Mouse (Mus musculus) cerebellum, adult 9-10 months (tissue): ENCODE results near the gene Enpp6.

Experiments
- DNase-seq: peaks from one replicate; pipeline ENCODE4 v3.0.0; 2022

Enpp6 gene

DNA sequence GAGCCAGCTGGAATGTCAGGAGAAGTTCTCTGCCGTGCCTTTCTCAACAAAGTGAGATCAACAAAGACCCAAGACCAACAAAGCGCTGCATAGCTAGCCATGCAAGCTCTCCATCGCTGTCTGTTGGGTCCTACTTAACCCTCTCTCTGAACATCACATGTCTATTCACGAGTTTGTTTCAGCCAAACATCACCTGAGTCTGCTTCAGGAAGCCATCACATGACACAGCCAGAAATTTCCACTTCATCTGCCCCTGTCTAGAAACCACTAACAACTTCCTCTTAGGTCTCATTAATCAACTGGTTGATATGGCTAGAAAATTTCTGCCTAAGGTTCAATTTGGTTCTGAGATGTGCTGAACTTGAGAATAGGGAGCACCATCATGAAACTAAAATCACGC, 85.3 kb downstream of the Enpp6 start:
- DNase-seq, result no peak

DNA sequence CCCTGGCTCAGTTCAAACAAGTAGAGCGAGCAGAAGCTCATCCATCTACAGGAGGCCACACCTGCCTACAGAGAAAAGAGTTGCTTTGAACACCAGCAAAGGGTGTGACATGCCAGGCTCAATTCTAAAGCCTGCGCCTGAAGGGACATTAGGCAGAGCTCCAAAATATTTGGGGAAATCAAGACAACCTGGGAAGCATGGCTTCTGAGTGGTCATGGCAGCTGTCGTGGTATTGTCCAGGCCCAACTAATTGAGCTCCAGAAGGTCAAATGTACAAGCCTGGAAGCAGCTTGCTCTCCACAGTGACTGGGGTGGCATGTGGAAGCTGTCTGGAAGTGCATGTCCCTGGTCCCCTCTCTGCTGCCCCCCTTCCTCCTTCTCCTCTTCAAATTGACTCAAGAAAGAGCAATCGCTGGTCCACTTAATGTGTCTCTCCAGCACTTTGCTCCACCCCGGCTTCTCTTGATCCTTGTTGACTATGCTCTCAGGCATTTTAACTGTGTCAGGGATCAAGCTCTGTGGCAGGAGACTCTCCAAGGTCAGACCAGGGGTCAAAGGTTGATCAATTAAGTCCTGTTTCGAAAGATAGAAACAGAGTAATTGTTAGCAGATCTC, 89.4 kb downstream of the Enpp6 start:
- DNase-seq, result no peak

DNA sequence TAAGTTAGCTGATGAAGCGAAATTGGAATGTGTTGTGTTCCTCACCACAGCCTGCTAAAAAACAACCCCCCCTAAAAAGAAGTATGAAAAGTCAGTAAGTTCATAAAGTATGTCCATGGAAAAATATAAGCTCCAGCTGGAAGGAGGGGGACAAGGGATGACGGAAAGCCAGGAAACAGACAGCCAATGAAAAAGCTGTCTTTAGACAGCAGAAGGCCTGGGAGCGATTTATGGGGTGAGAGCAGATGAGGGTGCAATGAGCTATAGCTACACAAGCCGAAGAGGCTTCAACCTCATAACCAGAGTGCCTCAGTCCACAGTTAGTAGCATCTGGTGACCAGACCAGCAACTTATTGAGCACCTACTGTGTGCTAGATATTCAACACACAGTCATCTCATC, 93.3 kb downstream of the Enpp6 start:
- DNase-seq, result no peak

DNA sequence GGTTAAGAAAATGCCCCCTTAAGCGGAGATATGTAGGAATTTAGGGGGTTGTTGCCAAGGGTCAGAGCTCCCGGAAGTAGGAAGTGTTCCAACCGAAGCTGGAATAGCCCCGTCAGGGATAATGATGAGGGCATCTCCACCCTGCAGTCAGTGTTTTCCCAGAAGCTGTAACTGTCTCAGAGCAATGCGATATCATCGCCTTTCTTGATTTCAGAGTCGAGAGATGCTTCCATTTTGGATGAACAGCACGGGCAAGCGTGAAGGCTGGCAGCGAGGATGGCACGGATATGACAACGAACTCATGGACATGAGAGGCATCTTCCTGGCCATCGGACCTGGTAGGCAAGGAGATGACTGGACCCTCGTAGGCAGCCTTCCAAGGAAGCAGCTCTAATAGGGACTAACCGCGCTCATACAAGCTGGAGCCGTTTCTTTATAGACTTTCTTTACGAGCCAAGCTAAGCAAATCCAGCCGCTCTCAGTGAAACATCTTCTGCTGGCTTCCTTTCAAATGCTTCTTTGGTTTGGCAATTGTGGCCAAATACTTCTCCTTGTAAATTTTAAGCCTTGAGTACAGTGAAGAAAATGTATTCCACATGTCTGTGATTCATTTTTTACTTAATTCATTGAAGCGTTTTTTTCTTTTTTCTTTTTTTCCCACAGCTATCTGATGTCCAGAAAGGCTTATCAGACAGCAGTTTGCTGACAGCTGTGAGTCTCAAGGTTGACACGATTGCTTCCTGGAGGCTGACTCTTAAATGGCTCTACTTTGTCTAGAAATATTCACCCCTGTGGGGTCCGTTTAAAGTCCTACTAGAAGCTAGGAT, 95.7 kb downstream of the Enpp6 start:
- DNase-seq, result no peak

DNA sequence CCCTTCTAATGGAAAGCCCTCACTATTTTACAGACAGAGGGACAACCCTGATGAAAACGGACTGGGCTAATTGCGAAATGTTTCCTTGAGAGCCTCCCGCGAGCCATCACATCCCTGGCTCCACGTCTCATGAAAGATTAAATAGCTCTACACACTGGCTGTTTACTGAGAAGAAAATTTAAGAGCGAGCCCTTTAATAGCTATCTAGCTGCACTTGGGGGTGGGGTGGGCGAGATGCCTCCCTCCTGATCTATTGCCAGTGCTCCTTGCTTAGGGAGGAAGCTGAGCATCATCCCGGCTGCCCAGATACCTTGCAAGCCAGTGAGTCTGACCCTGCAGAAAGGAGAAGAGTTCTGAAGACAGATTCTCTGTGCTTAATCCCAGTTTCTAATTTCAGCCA, 103.3 kb downstream of the Enpp6 start:
- no peak for DNase-seq

DNA sequence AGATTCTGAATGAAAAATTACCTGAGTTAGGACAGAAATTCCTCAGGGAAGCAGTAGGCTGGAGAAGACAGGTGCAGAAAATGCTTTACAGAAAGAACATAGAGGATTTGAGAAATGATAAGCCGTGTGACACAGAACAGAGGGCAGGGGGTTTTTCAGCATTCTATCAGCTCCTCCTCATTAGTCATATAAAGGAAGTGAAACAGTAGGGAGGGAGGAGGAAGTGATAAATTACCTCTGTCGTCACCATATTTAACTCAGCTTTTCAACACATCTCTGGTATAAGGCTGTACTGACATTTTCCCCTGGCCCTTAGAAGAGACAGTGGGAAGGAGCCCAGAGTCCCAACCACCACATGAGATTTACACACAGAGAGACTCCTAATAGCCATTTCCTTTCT, 118.9 kb downstream of the Enpp6 start:
- DNase-seq, result no peak

DNA sequence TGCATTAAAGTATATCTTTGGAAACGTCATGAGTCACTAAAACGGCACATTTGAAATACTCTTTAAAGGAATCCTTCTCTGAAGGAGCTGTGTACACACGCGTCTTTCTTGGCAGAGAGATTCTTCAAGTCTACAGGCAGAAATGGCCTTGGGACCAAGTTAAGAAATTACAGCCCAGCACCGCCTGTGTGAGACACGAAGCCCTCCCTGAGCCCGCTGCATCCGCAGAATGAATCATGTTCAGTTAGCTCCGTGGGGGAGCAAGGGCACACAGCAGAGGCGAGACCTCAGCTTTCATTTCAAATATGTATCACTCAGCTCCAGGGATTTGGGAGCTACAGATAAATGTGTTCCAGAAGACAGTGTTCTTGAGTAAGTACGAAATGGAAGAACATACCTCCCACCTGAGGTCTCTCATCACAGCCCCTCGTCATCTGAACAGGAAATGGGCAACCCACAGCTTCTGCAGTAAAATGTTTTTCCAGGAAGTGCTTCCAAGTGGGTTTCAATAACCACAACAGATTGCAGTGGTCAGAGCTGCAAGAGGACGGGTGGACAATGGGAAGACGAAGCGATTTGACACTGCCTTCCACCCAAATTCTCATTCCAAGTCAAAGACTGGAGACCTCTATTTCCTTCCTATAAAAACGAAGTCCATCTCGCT, 127.6 kb downstream of the Enpp6 start:
- DNase-seq, result no peak

DNA sequence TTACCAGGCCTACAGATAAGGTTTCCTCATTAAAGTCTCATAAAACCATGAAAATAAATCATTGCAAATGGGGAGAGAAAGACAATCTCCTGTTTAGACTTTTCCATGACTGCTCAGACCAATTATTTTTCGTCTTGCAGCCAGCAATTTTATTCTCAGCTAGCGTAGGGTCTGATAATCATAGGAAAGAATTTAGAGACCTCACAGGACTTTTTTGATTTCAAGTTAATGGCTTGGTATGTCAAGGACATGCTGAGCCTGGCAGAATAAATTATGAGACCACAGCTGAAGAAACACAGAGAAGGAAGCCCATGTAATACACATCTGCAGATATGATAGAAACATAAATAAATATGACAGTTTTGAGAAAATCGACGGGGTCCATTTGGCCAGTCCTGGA, 130.6 kb downstream of the Enpp6 start:
- DNase-seq, result no peak

DNA sequence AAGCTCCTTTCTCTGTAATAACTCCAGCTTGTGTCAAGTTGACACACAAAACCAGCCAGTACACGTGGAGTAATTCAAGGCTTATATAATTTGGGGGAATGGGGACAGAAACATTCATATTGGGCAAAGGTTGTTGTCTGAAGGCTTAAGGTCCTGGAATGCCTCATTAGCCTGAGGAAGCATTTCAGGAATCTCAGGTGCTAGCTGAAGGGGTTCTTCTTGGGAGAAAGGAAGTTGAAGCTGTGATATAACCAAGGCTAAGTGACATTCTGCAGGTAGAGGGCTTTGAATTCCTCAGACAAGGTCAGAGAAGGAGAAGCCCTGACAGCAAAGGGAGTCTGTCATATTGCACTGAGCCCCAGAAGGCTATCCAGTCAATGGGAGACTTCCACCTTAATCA, 133.2 kb downstream of the Enpp6 start:
- no peak for DNase-seq

DNA sequence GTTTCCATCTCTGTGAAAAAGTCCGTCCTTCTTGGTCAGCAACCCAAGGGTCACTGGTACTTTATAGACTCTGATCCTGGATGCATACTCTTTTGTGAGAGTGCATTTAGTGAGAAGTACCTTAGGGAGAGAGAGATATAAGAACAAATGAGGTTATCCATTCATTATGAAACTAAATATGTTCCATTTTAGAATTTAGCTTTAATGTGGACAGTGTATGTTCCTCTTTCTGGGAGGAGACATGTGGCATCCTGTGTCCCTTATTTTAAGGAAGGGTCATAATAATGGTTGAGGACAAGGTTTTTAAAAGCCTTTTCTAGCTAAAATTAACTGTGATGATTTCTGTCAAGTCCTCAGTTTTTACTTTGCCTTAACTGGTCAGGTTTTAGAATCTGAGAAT, 142.2 kb downstream of the Enpp6 start:
- no peak for DNase-seq

DNA sequence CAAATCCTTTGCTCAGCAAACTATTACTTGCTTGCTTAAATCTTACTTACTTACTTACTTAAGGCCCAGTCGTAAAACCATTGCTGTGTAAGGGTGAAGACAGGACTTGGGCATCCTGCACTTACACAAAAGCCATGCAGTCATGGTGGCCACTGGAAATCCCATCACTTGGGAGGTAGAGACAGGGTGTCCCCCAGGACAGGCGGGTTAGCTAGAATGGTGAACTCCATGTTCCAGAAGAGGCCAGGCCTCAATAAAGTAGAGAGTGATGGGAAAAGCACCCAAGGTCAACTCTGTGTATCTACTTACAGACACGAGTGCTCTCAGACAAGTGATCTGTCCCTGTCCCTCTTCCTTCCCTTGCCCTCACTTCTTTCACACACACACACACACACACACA, 146.7 kb downstream of the Enpp6 start:
- no peak for DNase-seq

DNA sequence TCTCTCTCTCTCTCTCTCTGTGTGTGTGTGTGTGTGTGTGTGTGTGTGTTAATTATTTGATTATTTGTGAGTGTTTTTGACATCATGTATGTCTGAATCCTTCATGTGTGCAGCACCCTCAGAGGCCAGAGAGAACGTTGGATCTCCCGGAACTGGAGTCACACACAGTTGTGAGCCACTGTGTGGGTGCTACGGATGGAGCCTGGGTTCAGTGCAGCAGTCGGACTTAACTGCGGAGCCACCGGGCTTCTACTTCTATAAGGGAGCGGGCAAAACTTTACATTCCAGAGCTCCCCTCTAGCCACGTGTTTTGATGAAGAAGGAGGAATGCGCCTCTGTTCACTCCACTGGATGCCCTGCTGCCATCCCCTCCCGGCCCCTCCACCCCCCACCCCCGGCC, 148.0 kb downstream of the Enpp6 start:
- DNase-seq, result no peak

DNA sequence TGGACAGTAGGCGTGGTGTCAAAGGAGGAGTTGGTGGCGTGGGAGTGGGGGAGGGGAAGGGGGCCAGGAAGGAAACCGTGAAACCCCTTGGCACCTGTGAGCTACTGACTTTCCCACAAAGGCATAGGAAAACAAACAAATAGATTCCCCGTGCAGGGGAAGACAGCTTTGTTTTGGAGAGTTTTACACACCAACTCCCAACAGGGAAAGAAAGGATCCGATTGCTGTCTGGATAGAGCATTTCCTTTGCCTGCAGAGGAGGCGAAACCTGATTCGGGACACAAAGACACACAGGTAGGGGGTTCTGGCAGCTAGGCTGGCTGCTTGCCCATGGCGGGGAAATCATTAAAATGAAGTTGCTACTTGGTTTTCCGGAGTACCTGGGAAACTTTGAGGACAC, 148.9 kb downstream of the Enpp6 start:
- no peak for DNase-seq

DNA sequence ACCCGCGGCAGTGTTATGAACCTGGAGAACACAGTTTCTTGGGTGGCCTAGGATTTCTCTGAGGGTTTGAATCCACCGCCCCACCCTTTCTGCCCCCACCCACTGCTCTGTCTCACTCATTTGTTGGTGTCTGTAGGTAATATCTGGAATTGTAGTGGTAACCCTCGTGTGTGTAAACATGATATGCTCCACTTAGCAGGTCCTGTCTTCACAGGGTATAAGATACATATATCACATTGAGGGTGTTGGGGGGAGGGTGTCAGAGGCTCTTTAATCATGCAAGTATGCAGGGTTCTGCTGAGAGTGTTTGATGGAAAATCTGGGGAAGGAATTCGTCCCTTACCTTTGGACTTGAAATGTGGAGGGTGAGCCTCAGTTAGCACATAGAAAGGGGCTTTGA, 149.4 kb downstream of the Enpp6 start:
- DNase-seq, result no peak

DNA sequence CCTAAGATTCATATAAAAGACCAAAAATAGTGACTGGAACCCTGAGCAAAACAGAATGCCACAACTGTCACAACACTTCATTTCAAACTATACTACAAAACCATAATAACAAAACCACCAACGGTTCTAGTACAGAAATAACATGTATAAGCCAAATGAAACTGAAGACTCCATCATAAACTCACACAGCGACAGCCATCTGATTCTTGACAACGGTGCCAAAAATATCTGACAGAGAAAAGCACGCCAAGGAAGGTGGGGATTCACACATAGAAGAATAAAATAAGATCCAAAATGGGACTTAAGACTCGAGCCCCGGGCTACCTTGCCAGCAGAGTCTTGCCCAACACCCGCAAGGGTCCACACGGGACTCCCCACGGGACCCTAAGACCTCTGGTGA, 158.6 kb downstream of the Enpp6 start:
- no peak for DNase-seq
